Mouse (Mus musculus): ENCODE measurements around the gene Ezr. TPM values are rescaled to one million over a fixed set of nuclear protein-coding genes. Genes with fewer than 3 reads are reported as not detected.

The Ezr gene
- 43.3 and 44.1 TPM in 2 replicates for polyA plus RNA-seq (2015; fragmentation: Nextera tagmentation; extraction: Ambion mirVana)

DNA sequence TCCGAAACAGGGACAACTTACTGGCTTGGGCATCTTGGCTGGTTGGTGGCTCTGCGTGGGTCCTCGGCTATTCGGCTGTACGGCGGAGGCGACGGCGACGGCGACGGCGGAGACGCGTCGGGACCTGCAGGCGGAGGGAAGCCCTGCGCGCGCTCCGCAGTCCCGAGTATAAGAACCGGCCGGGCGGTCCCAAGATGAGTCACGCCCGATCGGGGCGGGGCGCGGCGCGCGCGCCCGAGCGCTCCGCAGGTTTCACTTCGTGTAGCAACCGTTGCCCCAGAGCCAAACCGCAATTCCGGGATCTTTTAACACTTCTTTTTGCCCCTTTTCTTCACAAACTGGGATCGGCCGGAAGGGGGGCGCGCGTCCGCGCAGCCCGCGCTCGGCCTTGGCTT, at the start of gene Ezr:
TSS of gene Ezr (minus strand) at position 174 of the 395 bp plus-strand sequence.
- under 1% methylated on average over 52 of the region's 52 CpGs for WGBS (ENCODE audit: insufficient replicate concordance)
- H3K4me1 ChIP-seq (ENCODE audit: control insufficient read depth, low read depth, low read length): peaks cover 38% of the 10 kb centered on the region
- peak within 1 kb of the TSS; percentile 89 for H3K27ac ChIP-seq (ENCODE audit: low read length)

GRCm38 (mm10) chr17:6830004-6830592, 47.5 kb upstream of the Ezr start:
- ATAC-seq (ENCODE audit: low read depth): no peak
- Histone ChIP-seq H3K4me3 (ENCODE audit: low read depth, low read length) (no peak overlapping the region), H3K4me2 (ENCODE audit: low read depth, low read length) (no peak overlapping the region), H3K9ac (ENCODE audit: low read depth, low read length) (no peak overlapping the region), H3K27ac (ENCODE audit: low read length) (no peak overlapping the region), H3K9me3 (replicated peaks; ENCODE audit: control insufficient read depth, low read length) (no peaks in the 10 kb centered on the region), H3K27me3 (ENCODE audit: control insufficient read depth, insufficient read depth, low read depth, low read length) (no peaks in the 10 kb centered on the region; the same call in 1 of the 2 replicates), H3K36me3 (ENCODE audit: control insufficient read depth, insufficient read depth) (no peaks in the 10 kb centered on the region), H3K4me1 (ENCODE audit: control insufficient read depth, low read depth, low read length) (peaks cover 18% of the 10 kb centered on the region)
- WGBS (ENCODE audit: insufficient replicate concordance): 68% methylated on average over 1 of the region's 1 CpGs

More for the DNA sequence above, at the start of gene Ezr:
- H3K9me3 ChIP-seq (replicated peaks; ENCODE audit: control insufficient read depth, low read length): no peaks in the 10 kb centered on the region
- ATAC-seq (ENCODE audit: low read depth): peak; percentile 91
- no peaks in the 10 kb centered on the region for H3K36me3 ChIP-seq (ENCODE audit: control insufficient read depth, insufficient read depth)
- peak within 1 kb of the TSS; percentile 90 for H3K9ac ChIP-seq (ENCODE audit: low read depth, low read length)
- H3K4me2 ChIP-seq (ENCODE audit: low read depth, low read length): peak within 1 kb of the TSS; percentile 99
- H3K27me3 ChIP-seq (ENCODE audit: control insufficient read depth, insufficient read depth, low read depth, low read length): no peaks in the 10 kb centered on the region
- peak within 1 kb of the TSS; percentile 89 for H3K4me3 ChIP-seq (ENCODE audit: low read depth, low read length)

DNA sequence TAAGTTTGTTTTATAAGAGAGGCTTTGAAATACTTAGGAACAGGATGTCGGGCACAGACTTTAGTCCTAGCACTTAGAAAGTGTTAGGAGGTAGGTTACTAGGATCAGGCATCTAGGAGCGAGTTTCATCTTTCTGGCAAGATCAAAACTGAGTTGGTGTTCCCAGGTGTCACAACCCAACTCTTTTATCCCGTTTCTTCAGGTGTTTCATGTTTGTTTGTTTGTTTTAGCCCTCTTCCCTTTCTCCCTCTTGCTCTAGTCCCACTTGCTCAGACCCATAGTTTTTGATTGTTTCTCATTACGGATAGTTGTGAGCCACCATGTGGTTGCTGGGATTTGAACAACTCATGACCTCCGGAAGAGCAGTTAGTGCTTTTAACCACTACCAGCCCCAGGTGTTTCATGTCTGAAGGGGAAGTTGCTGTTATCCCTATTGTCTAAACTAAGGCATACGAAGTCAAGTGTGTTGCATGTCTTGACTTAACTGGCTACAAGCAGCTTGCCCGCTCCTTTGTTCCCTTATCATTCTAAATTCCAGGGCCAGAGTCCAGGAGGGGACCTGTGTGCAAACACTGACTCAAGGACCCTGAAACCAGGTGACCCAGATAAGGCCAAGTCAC, 46.1 kb upstream of the Ezr start:
- WGBS (ENCODE audit: insufficient replicate concordance): 48% methylated on average over 7 of the region's 7 CpGs
- H3K4me2 ChIP-seq (ENCODE audit: low read depth, low read length): peak overlapping the region; percentile 87
- H3K9me3 ChIP-seq (replicated peaks; ENCODE audit: control insufficient read depth, low read length): no peaks in the 10 kb centered on the region
- peak overlapping the region; percentile 95 for H3K27ac ChIP-seq (ENCODE audit: low read length)
- H3K4me1 ChIP-seq (ENCODE audit: control insufficient read depth, low read depth, low read length): peaks cover 19% of the 10 kb centered on the region
- peak overlapping the region; percentile 68 for H3K4me3 ChIP-seq (ENCODE audit: low read depth, low read length)
- ATAC-seq (ENCODE audit: low read depth): no peak
- H3K36me3 ChIP-seq (ENCODE audit: control insufficient read depth, insufficient read depth): no peaks in the 10 kb centered on the region
- no peaks in the 10 kb centered on the region; the same call in 1 of the 2 replicates for H3K27me3 ChIP-seq (ENCODE audit: control insufficient read depth, insufficient read depth, low read depth, low read length)
- H3K9ac ChIP-seq (ENCODE audit: low read depth, low read length): peak overlapping the region; percentile 71

DNA sequence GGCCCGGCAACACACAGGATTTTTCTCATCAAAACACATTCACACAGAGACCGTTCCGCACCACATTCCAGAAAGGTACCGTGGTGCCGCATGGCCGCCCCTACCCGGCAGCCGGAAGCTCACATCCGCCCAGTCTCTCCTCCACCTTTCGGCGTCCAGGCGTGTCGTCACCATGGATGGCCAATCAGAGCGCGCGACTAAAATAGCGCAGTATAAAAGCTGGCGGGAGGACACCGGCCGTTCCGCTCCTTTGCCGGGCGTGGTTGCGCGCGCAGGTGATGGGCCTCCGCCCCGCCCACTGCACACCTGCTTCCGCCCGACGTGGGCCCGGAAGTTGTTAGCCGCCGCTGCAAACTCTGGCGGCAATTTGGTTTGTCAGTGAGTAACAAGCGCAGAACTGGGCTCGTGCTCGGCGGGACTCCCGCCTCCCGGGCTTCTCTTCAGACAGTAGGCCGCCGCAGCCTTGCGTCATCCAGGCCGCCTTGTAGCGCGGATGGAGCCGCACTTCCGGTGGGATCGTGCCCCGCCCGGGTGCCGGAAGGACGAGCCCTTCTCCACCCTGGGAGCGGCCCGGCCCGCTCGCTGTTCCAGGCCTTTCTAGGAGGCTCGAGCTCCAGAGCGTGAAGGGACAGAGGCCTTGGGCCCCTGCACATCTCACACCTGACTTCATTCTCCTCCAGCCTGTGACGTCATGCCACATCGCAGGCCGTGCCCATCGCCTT, 45.3 kb upstream of the Ezr start:
- Histone ChIP-seq H3K4me3 (ENCODE audit: low read depth, low read length) (peak overlapping the region; percentile 68), H3K36me3 (ENCODE audit: control insufficient read depth, insufficient read depth) (no peaks in the 10 kb centered on the region), H3K27ac (ENCODE audit: low read length) (peak overlapping the region; percentile 95), H3K4me1 (ENCODE audit: control insufficient read depth, low read depth, low read length) (peaks cover 19% of the 10 kb centered on the region), H3K9me3 (replicated peaks; ENCODE audit: control insufficient read depth, low read length) (no peaks in the 10 kb centered on the region), H3K9ac (ENCODE audit: low read depth, low read length) (peak overlapping the region; percentile 71), H3K4me2 (ENCODE audit: low read depth, low read length) (peak overlapping the region; percentile 87), H3K27me3 (ENCODE audit: control insufficient read depth, insufficient read depth, low read depth, low read length) (no peaks in the 10 kb centered on the region)
- peak; percentile 97 for ATAC-seq (ENCODE audit: low read depth)
- WGBS (ENCODE audit: insufficient replicate concordance): under 1% methylated on average over 64 of the region's 64 CpGs

GRCm38 (mm10) chr17:6827159-6827733, 44.7 kb upstream of the Ezr start:
- ATAC-seq (ENCODE audit: low read depth): peak; percentile 54
- Histone ChIP-seq H3K27me3 (ENCODE audit: control insufficient read depth, insufficient read depth, low read depth, low read length) (no peaks in the 10 kb centered on the region), H3K36me3 (ENCODE audit: control insufficient read depth, insufficient read depth) (no peaks in the 10 kb centered on the region), H3K9ac (ENCODE audit: low read depth, low read length) (peak overlapping the region; percentile 70), H3K4me3 (ENCODE audit: low read depth, low read length) (peak overlapping the region; percentile 68), H3K27ac (ENCODE audit: low read length) (peak overlapping the region; percentile 95), H3K9me3 (replicated peaks; ENCODE audit: control insufficient read depth, low read length) (no peaks in the 10 kb centered on the region), H3K4me1 (ENCODE audit: control insufficient read depth, low read depth, low read length) (peaks cover 19% of the 10 kb centered on the region), H3K4me2 (ENCODE audit: low read depth, low read length) (peak overlapping the region; percentile 87)
- 6% methylated on average over 10 of the region's 10 CpGs for WGBS (ENCODE audit: insufficient replicate concordance)

GRCm38 (mm10) chr17:6816796-6817195, 34.2 kb upstream of the Ezr start:
- no peaks in the 10 kb centered on the region for H3K9me3 ChIP-seq (replicated peaks; ENCODE audit: control insufficient read depth, low read length)
- H3K27ac ChIP-seq (ENCODE audit: low read length): no peak overlapping the region
- no peak overlapping the region for H3K4me2 ChIP-seq (ENCODE audit: low read depth, low read length)
- no peak for ATAC-seq (ENCODE audit: low read depth)
- no peak overlapping the region for H3K4me3 ChIP-seq (ENCODE audit: low read depth, low read length)
- 58% methylated on average over 5 of the region's 5 CpGs for WGBS (ENCODE audit: insufficient replicate concordance)
- no peaks in the 10 kb centered on the region for H3K27me3 ChIP-seq (ENCODE audit: control insufficient read depth, insufficient read depth, low read depth, low read length)
- H3K4me1 ChIP-seq (ENCODE audit: control insufficient read depth, low read depth, low read length): peaks cover 26% of the 10 kb centered on the region
- no peak overlapping the region for H3K9ac ChIP-seq (ENCODE audit: low read depth, low read length)
- H3K36me3 ChIP-seq (ENCODE audit: control insufficient read depth, insufficient read depth): no peaks in the 10 kb centered on the region

GRCm38 (mm10) chr17:6816151-6816550, 33.6 kb upstream of the Ezr start:
- ATAC-seq (ENCODE audit: low read depth): no peak
- WGBS (ENCODE audit: insufficient replicate concordance): 14% methylated on average over 1 of the region's 1 CpGs
- Histone ChIP-seq H3K9ac (ENCODE audit: low read depth, low read length) (no peak overlapping the region), H3K4me3 (ENCODE audit: low read depth, low read length) (no peak overlapping the region), H3K36me3 (ENCODE audit: control insufficient read depth, insufficient read depth) (no peaks in the 10 kb centered on the region), H3K27ac (ENCODE audit: low read length) (no peak overlapping the region), H3K9me3 (replicated peaks; ENCODE audit: control insufficient read depth, low read length) (no peaks in the 10 kb centered on the region), H3K27me3 (ENCODE audit: control insufficient read depth, insufficient read depth, low read depth, low read length) (no peaks in the 10 kb centered on the region), H3K4me2 (ENCODE audit: low read depth, low read length) (no peak overlapping the region), H3K4me1 (ENCODE audit: control insufficient read depth, low read depth, low read length) (peaks cover 26% of the 10 kb centered on the region)

DNA sequence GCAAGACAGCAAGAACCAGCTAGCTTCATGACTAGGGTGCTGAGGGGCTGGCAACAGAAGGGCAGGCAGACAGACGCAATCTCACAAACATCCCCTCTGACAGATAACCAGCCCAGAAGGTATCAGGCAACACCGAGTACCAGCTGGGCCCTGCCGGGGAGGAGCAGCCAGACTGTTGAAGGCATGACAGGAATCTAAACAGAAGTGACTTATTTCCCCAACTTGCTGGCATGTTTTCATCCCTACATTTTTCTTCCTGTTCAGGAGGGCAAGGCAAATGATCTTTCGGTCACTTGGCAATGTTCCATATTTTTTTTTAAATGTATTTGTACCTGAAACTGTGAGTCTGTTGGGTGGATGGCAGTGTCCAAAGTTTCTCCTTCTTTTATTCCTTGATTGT, 32.1 kb upstream of the Ezr start:
- Histone ChIP-seq H3K9ac (ENCODE audit: low read depth, low read length) (no peak overlapping the region), H3K4me2 (ENCODE audit: low read depth, low read length) (0 out of 2 replicates have a peak overlapping the region, but pooled peaks have one; percentile 20), H3K9me3 (replicated peaks; ENCODE audit: control insufficient read depth, low read length) (no peaks in the 10 kb centered on the region), H3K36me3 (ENCODE audit: control insufficient read depth, insufficient read depth) (no peaks in the 10 kb centered on the region), H3K4me1 (ENCODE audit: control insufficient read depth, low read depth, low read length) (peaks cover 26% of the 10 kb centered on the region), H3K27ac (ENCODE audit: low read length) (peak overlapping the region; percentile 34; the same call in 1 of the 2 replicates), H3K4me3 (ENCODE audit: low read depth, low read length) (no peak overlapping the region), H3K27me3 (ENCODE audit: control insufficient read depth, insufficient read depth, low read depth, low read length) (no peaks in the 10 kb centered on the region)
- 22% methylated on average over 4 of the region's 4 CpGs for WGBS (ENCODE audit: insufficient replicate concordance)
- ATAC-seq (ENCODE audit: low read depth): peak; percentile 83

Data from liver, embryonic 16.5 days (tissue).